Mouse (Mus musculus) right cerebral cortex, adult 2 months (tissue): Measurements from ENCODE around the gene Gm7030.
A peak's percentile ranks its signal among the peaks of the same experiment; 100 is the strongest.
"Not testable (repeated sequence)": the region's sequence is repeated elsewhere in the genome, so short reads cannot be mapped to it uniquely, and the experiment has no call there.

Source experiments
- DNase-seq, 2 experiments: peaks; one replicate each; pipeline ENCODE4 v3.0.0; 2021 to 2022; ENCODE audit warnings: low spot score in 2 of 2

Gm7030 gene

DNA sequence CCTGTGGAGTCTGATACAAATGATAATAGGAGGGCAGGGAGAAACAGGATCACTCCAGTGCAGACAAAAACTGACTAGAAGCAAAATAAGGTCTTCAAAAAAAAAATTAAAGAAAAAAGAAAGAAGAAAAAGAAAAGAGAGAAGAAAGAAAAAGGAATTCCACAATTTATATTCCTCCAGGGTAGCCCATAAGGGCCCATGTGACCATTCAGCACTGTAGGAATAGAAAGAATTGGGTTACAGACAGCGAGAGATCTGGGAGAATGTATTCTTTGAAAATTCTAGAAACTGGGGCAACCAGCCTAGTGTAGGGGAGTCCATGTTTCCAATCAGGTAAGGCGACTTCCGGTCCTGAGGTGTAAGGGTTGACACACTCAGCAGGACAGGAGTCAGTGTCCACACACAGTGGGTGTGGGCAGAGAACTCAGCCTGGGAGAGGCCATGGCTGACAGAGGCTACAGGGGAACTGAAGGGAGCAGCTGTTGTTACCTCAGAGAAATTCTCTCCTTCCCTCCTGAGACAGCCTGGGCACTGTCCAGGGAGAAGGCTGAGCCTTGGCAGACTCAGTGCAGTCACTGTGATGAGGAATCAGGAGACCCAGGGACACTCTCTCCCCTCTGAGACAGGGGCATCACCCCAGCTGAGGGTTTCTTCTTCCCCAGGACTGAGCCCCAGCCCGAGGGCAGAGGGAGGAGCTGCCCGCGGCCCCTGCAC is 46.5 kb downstream of the Gm7030 start:
- DNase-seq: not testable (repeated sequence)

DNA sequence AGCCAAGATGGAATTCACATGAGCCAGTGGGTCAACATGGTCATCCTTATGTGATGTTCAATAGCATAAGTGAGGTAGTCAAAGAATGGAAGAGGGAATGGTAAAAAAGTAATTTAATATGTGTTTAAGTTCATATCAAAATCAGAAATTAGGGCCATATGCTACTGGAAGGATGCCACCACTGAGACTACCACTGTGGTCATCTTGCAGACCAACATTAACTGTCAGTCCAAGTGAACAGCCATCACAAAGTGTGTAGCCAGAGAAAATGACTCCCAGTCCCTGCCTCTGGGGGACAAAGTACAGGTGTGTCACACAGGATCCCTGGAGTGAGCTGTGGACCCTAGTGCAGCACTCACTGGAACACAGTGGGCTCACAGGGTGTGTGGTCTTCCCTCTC is 47.3 kb downstream of the Gm7030 start:
- DNase-seq: not testable (repeated sequence)

DNA sequence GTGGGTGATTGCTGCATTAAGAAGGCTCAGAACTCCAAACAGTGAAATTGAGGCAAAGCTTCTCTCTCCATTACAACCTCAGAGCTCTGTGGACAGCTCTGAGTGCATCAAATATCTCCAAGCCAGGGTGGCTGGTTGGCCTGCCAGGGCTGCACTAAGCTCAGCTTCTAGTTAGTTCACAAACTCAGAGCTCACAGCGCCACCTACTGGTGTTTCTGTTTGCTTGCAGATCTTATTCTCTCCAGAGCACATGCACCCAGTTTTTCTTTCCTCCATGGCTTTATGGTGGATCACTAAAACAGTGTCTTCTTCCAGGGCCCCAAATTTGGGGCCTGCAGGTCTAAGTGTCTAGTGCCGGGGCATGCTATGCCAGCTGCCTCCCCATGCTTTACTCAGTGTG is 68.4 kb downstream of the Gm7030 start:
- peak; percentile 90 to 93 for DNase-seq
